Mouse (Mus musculus) hindlimb bud, embryonic 11.5 days (tissue): ENCODE measurements around the gene Eno2.

Experiments
- DNase-seq: peaks from one replicate; pipeline ENCODE4 v3.0.0-alpha.2; 2012; ENCODE audit warnings: low read depth, low spot score; ENCODE audit errors: extremely low spot score

Gene Eno2

DNA sequence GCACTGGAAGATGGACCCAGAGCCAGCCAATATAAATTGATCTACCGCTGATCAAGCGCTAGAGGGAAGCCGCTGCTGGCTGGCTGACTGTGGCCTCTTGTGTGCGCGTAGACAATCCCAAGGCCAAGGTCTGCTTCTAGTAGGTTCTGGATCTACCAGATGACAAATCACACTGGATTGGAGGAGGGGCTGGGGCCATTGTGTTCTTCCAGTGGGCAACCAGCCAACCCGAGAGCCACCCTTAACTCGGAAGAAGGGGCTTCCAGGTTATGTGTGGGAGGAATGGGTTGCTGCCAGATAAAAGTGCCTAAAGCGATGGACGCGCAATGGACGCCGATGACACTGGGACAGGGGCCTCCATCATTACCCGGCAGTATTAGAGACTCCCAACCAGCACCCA, 51.5 kb downstream of the Eno2 start:
- no peak for DNase-seq

- no peak for DNase-seq
Observed at GRCm38 (mm10) chr6:124716864-124717490, 52.5 kb downstream of the Eno2 start.

DNA sequence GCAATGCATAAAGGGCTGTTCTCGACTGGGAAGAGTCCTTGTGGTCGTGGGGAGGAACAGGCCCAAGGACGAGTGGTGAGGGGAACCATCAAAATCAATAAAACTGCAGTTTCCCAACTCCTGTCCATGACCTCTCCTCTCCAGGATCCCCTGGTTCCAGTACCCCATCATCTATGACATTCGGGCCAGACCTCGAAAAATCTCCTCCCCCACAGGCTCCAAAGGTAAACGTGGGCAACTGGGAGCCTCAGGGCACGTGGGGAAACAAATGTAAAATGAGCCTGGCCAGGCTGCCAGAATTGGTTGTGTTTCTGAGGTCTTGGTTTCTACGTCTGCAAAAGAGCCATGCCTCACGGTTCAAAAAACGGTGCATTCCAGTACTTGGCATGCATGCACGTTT, 56.6 kb downstream of the Eno2 start:
- DNase-seq = no peak

- DNase-seq = peak; percentile 94
Observed at GRCm38 (mm10) chr6:124711824-124712782, 57.4 kb downstream of the Eno2 start, which contains the start of the genes Emg1 and Phb2. Gene Emg1, minus strand, starts transcription at chr6:124712178. Gene Phb2, plus strand, starts transcription at chr6:124712336.
